Mouse (Mus musculus) brain, embryonic 14.5 days (tissue): ENCODE measurements around the gene 3425401B19Rik.

ENCODE experiments used
- CTCF ChIP-seq: fragments of 200-500 bp; IDR thresholded peaks from 2 replicates; pipeline ENCODE4 v1.5.1; 2012; ENCODE audit warnings: inconsistent platforms, mild to moderate bottlenecking, moderate library complexity, borderline replicate concordance; ENCODE audit not compliant: insufficient read depth, insufficient read length; ENCODE audit errors: extremely low read depth
- POLR2A ChIP-seq: fragments of 200-500 bp; IDR thresholded peaks from 2 replicates; pipeline ENCODE4 v1.6.1; 2012; ENCODE audit warnings: mild to moderate bottlenecking, inconsistent platforms, borderline replicate concordance; ENCODE audit not compliant: poor library complexity, insufficient read depth, insufficient read length, severe bottlenecking; ENCODE audit errors: extremely low read depth

- TF ChIP-seq POLR2A (no peak), CTCF (no peak)
Measured at GRCm38 (mm10) chr14:32624811-32625210, 60.3 kb downstream of the 3425401B19Rik start.
